Mouse (Mus musculus) neural tube, embryonic 14.5 days (tissue): ENCODE results near the gene Met. TPM values are rescaled to one million over a fixed set of nuclear protein-coding genes. Genes with fewer than 3 reads are reported as not detected.

Source experiments
- ATAC-seq: fragments of 200-750 bp; cut with Nextera tagmentation; 2 replicates; pipeline ENCODE4 v1.8.0; 2017; ENCODE audit warnings: low read depth, mild to moderate bottlenecking, moderate TSS enrichment, moderate library complexity
- H3K27ac ChIP-seq: fragments of 300-500 bp; sonication (generic); 2 replicates; pipeline ENCODE4 v1.5.1; 2014; ENCODE audit warnings: low read depth, mild to moderate bottlenecking, control low read depth, low read length, moderate library complexity, mixed read lengths
- H3K27me3 ChIP-seq: fragments of 300-500 bp; sonication (generic); 2 replicates; pipeline ENCODE4 v1.6.1; 2014; ENCODE audit warnings: low read length; ENCODE audit not compliant: control insufficient read depth, insufficient read depth
- H3K36me3 ChIP-seq: fragments of 300-500 bp; sonication (generic); 2 replicates; pipeline ENCODE4 v1.6.1; 2014; ENCODE audit warnings: low read length, mixed read lengths; ENCODE audit not compliant: control insufficient read depth, insufficient read depth
- H3K4me1 ChIP-seq: fragments of 300-500 bp; sonication (generic); 2 replicates; pipeline ENCODE4 v1.6.1; 2014; ENCODE audit warnings: low read length; ENCODE audit not compliant: control insufficient read depth, insufficient read depth
- H3K4me2 ChIP-seq: fragments of 300-500 bp; sonication (generic); 2 replicates; pipeline ENCODE4 v1.6.1; 2014; ENCODE audit warnings: mild to moderate bottlenecking, low read depth, low read length, control low read depth
- H3K4me3 ChIP-seq: fragments of 300-500 bp; sonication (generic); 2 replicates; pipeline ENCODE4 v1.5.1; 2014; ENCODE audit warnings: low read depth, low read length, control low read depth, mixed read lengths
- H3K9ac ChIP-seq: fragments of 300-500 bp; sonication (generic); replicated peaks from 2 replicates; pipeline ENCODE4 v1.6.1; 2014; ENCODE audit warnings: low read depth, mild to moderate bottlenecking, control low read depth, low read length, mixed read lengths
- H3K9me3 ChIP-seq: fragments of 300-500 bp; sonication (generic); 2 replicates; pipeline ENCODE4 v1.6.1; 2016; ENCODE audit warnings: low read length; ENCODE audit not compliant: control insufficient read depth
- WGBS: fragments of 180-500 bp; shearing (Covaris S2); extraction: QIAGEN DNeasy Blood & Tissue Kit; methylation state at CpG from one replicate; pipeline ENCODE4 v1.1.7; 2014; 5-methylcytosine and 5-hydroxymethylcytosine counted together
- polyA plus RNA-seq: library from polyadenylated mRNA; unstranded; fragments of >200 nt; fragmentation: Nextera tagmentation; extraction: Ambion mirVana; gene quantifications from 2 replicates; pipeline ENCODE4 v1.2.1, GENCODE M21; 2014

Met gene
- polyA plus RNA-seq, 1 experiment from 2014 or later: 6.7 TPM

DNA sequence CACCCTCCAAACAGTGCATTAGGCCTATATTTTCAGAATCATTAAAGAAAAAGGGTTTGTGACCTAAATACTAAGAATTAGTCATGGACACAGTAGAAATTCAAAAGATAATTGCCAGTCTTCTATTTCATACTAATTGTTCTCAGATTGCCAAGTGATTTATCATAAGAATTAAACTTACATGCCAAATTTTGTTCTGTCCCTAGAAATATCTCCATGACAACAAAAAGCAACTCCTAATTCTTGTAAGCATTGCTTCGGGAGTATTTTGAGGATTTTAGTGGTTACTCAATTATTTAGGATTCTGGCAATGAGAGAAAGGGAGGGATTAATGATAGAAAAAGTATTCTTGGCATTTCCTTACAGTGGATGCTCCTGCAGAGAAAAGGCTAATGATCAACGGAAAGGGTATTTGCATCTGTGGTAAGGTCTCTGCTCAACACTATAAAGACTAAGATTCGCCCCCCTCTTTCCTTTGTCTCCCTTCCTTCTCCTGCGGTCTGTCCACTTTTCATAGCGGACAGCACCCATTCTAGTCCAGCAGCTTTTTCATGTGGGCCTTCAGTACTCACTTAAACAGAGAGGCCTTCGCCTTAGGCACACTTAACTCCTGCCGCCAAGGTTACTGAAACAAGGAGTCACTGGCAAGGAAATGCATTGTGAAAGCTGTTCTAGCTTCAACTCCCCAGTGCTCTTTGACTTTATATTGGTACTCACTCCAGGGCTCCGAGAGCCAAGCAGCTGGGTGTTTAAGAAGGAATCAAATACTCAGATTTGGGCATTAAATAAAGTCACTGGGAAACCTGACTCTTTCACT lies 58.5 kb downstream of the Met start:
- Histone ChIP-seq H3K27me3 (no peaks in the 10 kb centered on the region), H3K27ac (no peak overlapping the region), H3K9me3 (no peaks in the 10 kb centered on the region), H3K4me2 (no peak overlapping the region), H3K4me3 (no peak overlapping the region), H3K36me3 (no peaks in the 10 kb centered on the region), H3K9ac (no peak overlapping the region), H3K4me1 (no peaks in the 10 kb centered on the region)
- ATAC-seq: no peak
- WGBS: 36% methylated on average over 8 of the region's 8 CpGs

DNA sequence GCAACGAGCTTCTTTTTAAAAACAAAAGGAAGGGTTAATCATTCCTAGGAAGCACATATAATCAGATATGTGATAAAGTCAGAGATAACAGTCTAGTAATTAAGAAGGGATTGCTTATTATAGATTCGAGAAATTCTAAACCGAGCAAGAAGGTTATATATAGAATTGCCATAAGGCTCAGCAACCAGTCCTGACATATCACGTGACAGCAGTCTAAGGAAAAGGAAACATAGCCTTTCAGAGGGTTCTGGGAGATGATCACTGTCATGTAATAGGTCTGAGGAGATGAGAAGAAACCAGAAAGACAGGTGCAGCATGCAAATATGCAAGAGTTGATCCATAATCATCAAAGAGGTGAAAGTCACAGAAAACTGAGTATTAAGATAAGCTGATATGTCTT lies 59.3 kb downstream of the Met start:
- ATAC-seq: no peak
- no peaks in the 10 kb centered on the region for H3K4me1 ChIP-seq
- WGBS: 85% methylated on average over 4 of the region's 4 CpGs

DNA sequence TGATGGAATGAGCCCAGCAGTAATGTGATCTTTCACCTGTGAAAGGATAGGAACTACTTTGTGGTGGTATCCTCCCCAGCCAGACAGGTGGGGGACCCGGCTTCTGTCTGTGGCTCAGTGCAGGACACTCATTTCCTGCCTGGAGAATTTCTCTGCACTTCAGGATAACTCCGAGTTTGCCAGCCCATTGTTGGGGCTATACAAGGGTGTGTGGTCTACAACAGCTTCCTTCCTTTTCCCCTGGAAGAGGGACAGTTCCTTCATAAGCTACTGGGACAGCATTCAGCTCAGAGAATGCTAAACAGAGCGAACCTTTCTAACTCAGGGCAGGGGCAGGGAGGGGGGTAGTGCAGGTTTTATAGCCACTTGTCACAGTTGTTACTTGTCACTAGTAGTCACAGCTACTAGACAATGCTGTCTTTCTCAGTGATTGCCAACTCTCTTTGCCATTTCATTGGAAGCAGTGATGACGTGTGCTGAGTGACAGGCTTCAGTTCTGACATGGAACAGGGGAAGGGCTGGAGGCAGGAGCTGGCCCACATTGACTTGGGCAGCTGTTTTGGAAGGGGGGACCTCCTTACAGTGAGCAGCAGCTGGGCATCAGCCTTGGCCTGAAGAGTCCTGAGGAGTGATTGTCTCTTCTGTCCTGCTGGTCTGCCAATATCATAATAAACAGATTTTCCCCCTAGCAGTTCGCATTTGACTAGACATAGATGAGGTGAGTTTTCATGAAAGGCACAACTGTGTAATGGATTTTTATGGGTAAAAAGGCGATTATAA lies 66.1 kb downstream of the Met start:
- H3K9ac ChIP-seq: no peak overlapping the region
- H3K4me3 ChIP-seq: no peak overlapping the region
- no peaks in the 10 kb centered on the region for H3K4me1 ChIP-seq
- ATAC-seq: no peak
- no peaks in the 10 kb centered on the region for H3K36me3 ChIP-seq
- WGBS: 50% methylated on average over 6 of the region's 6 CpGs
- no peaks in the 10 kb centered on the region for H3K9me3 ChIP-seq
- H3K27me3 ChIP-seq: no peaks in the 10 kb centered on the region
- H3K4me2 ChIP-seq: no peak overlapping the region
- H3K27ac ChIP-seq: no peak overlapping the region

More for the DNA sequence above, 59.3 kb downstream of the Met start:
- H3K36me3 ChIP-seq: no peaks in the 10 kb centered on the region
- no peaks in the 10 kb centered on the region for H3K27me3 ChIP-seq
- H3K4me3 ChIP-seq: no peak overlapping the region
- no peak overlapping the region for H3K27ac ChIP-seq
- no peak overlapping the region for H3K4me2 ChIP-seq
- H3K9ac ChIP-seq: no peak overlapping the region
- H3K9me3 ChIP-seq: no peaks in the 10 kb centered on the region

DNA sequence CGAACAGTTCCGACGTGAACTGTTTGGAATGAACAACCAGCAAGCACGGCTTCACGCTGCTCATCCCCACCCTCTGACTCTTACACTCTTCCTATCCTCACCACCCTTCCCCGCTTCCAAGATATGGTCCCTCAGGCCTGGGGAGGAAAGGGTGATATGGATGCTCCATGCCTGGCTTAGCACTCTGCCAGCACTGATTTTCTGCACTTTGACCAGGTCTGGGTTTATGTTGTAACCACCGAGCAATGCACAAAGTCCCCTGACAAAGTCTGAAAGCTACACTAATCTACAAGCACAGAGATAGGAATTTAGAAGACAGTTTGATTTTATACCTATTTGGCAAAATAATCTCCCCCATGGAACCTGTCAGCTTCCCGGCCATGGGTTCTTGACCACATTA lies 78.0 kb downstream of the Met start:
- Histone ChIP-seq H3K4me1 (peaks cover 3% of the 10 kb centered on the region; the same call in 1 of the 2 replicates), H3K36me3 (no peaks in the 10 kb centered on the region), H3K27ac (no peak overlapping the region), H3K4me2 (no peak overlapping the region), H3K9me3 (no peaks in the 10 kb centered on the region), H3K27me3 (no peaks in the 10 kb centered on the region), H3K9ac (no peak overlapping the region), H3K4me3 (no peak overlapping the region)
- WGBS: 92% methylated on average over 8 of the region's 8 CpGs
- no peak for ATAC-seq

DNA sequence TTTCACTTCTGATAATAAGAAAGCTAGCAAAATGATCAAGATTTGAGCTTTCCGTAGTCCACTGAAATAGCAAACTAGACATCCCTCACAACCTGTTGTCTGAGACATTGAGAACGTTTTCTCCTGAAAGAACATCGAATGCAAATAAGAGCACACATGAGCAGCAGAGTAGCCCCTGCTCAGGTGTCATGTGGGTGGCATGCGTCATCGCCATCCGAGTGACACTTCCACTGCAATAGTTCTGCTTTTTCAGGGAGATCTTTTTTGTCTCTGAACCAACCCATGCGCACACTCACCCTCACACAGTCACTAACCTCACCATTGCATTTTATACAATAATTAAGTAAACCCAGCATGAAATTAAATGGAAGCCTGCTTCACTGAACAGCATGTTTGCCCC lies 78.8 kb downstream of the Met start:
- Histone ChIP-seq H3K4me3 (no peak overlapping the region), H3K27me3 (no peaks in the 10 kb centered on the region), H3K4me1 (peaks cover 3% of the 10 kb centered on the region; the same call in 1 of the 2 replicates), H3K27ac (no peak overlapping the region), H3K9me3 (no peaks in the 10 kb centered on the region), H3K4me2 (no peak overlapping the region), H3K36me3 (no peaks in the 10 kb centered on the region), H3K9ac (no peak overlapping the region)
- ATAC-seq: peak; percentile 46; the same call in 1 of the 2 replicates
- 78% methylated on average over 7 of the region's 7 CpGs for WGBS

DNA sequence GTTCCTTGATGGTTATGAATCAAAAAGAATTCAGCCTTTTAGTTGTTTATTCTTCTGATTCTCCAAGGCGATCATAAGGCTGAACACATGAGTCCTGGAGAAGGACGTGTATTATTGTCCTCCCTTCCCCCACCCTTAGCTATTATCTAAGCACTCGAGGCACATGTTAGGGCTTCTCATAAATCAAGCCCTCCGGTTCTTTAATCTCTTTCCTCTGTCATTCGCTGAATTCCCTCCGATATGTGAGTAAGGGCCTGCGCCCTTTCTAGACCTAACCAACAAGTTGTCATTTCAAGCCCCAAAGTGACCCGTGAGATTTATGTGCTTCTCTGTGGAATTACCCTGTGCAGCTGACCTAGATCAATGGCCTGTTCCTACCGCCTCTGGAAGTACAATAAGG lies 81.9 kb downstream of the Met start:
- H3K36me3 ChIP-seq: no peaks in the 10 kb centered on the region
- WGBS: 17% methylated on average over 9 of the region's 9 CpGs
- no peaks in the 10 kb centered on the region for H3K9me3 ChIP-seq
- H3K9ac ChIP-seq: no peak overlapping the region
- peaks cover 3% of the 10 kb centered on the region; the same call in 1 of the 2 replicates for H3K4me1 ChIP-seq
- 0 out of 2 replicates have a peak, but pooled peaks have one; percentile 29 for ATAC-seq
- H3K27me3 ChIP-seq: no peaks in the 10 kb centered on the region
- H3K4me2 ChIP-seq: no peak overlapping the region
- no peak overlapping the region for H3K27ac ChIP-seq
- no peak overlapping the region for H3K4me3 ChIP-seq

DNA sequence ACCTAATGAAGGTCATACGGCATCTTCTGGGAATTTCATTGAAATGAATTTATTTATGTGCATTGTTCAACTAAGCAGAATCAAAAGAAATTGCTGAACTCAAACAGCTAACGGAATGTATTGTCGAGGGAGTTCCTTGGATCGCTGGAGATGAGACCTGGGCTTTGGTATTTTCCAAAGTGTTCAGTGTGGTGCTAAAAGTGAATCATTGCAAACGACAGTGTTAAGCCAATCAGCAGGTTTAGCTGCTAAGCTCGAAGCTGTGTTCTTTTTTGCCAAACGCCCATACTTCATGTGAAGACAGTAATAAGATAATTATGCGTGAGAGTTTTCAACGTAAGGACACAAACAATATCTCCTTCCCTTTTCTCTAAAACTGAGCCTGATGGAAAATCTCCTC lies 82.7 kb downstream of the Met start:
- H3K4me2 ChIP-seq: no peak overlapping the region
- H3K9me3 ChIP-seq: no peaks in the 10 kb centered on the region
- H3K27me3 ChIP-seq: no peaks in the 10 kb centered on the region
- no peak for ATAC-seq
- H3K27ac ChIP-seq: no peak overlapping the region
- H3K9ac ChIP-seq: no peak overlapping the region
- 47% methylated on average over 9 of the region's 9 CpGs for WGBS
- H3K4me3 ChIP-seq: no peak overlapping the region
- no peaks in the 10 kb centered on the region for H3K36me3 ChIP-seq
- H3K4me1 ChIP-seq: peaks cover 3% of the 10 kb centered on the region; the same call in 1 of the 2 replicates

DNA sequence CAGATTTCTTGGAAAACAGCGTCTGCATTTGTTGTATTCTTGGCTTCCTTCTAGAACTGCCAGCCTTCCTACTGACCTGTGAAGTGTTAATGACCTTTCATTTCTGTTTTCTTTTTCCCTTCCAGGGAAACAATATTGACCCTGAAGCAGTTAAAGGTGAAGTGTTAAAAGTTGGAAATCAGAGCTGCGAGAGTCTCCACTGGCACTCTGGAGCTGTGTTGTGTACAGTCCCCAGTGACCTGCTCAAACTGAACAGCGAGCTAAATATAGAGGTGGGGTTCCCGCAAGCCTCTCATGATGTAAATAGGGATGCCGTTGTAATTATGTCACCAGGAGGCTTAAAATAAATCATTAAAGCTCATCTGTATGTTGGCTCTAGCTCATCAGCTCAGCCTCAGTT lies 83.2 kb downstream of the Met start:
- no peaks in the 10 kb centered on the region for H3K9me3 ChIP-seq
- no peak overlapping the region for H3K4me3 ChIP-seq
- H3K27ac ChIP-seq: no peak overlapping the region
- no peak overlapping the region for H3K4me2 ChIP-seq
- peaks cover 3% of the 10 kb centered on the region; the same call in 1 of the 2 replicates for H3K4me1 ChIP-seq
- H3K36me3 ChIP-seq: no peaks in the 10 kb centered on the region
- H3K27me3 ChIP-seq: no peaks in the 10 kb centered on the region
- no peak for ATAC-seq
- no peak overlapping the region for H3K9ac ChIP-seq
- 27% methylated on average over 5 of the region's 5 CpGs for WGBS

DNA sequence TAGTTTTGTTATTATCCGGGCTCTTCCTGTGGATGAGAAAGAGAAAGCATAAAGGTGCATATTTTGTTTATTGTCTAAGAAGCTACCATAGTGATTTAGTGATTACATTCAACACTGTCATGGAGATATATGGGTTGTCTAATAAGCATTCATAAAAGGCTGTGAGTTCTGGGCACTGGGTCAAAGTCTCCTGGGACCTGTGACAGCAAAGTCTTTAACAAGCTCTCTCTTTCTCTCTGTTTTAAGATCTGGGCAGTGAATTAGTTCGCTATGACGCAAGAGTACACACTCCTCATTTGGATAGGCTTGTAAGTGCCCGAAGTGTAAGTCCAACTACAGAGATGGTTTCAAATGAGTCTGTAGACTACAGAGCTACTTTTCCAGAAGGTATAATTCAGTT lies 85.2 kb downstream of the Met start:
- Histone ChIP-seq H3K27me3 (no peaks in the 10 kb centered on the region), H3K9ac (no peak overlapping the region), H3K36me3 (no peaks in the 10 kb centered on the region), H3K27ac (no peak overlapping the region), H3K4me1 (peaks cover 3% of the 10 kb centered on the region; the same call in 1 of the 2 replicates), H3K9me3 (no peaks in the 10 kb centered on the region), H3K4me2 (no peak overlapping the region), H3K4me3 (no peak overlapping the region)
- no peak for ATAC-seq
- WGBS: 73% methylated on average over 4 of the region's 4 CpGs
